Mouse (Mus musculus): ENCODE measurements around the gene Sfrp2. TPM values are rescaled to one million over a fixed set of nuclear protein-coding genes. Genes with fewer than 3 reads are reported as not detected.

Gene Sfrp2
- total and polyA plus RNA-seq, 3 experiments, result not detected

GRCm38 (mm10) chr3:83797828-83798227 is 31.7 kb downstream of the Sfrp2 start:
- H3K4me3 ChIP-seq (ENCODE audit: control insufficient read depth in 1 of 2, insufficient read depth in 1 of 2, low read depth in 2 of 2, low read length in 2 of 2), result no peak overlapping the region
- TF ChIP-seq POLR2AphosphoS2 (IDR thresholded peaks at IDR 0.05; ENCODE audit: low read length), result no peak
- peak; percentile 43 for TF ChIP-seq SMC3 (IDR thresholded peaks at IDR 0.05; ENCODE audit: low read depth, low read length)
- no peak for TF ChIP-seq RCOR1 (IDR thresholded peaks at IDR 0.05; ENCODE audit: low read depth, low read length)
- no peak for TF ChIP-seq EP300 (IDR thresholded peaks at IDR 0.05; ENCODE audit: low read depth in 1 of 2, low read length in 2 of 2)
- peak; percentile 38 for TF ChIP-seq RAD21 (IDR thresholded peaks at IDR 0.05; ENCODE audit: low read depth, low read length)
- no peak for TF ChIP-seq ZNF384 (IDR thresholded peaks at IDR 0.05; ENCODE audit: low read depth, low read length)
- TF ChIP-seq JUND (IDR thresholded peaks at IDR 0.05; ENCODE audit: low read depth, low read length), result no peak
- no peak for TF ChIP-seq ZMIZ1 (IDR thresholded peaks at IDR 0.05; ENCODE audit: low read depth, low read length)
- TF ChIP-seq ZC3H11A (IDR thresholded peaks at IDR 0.05; ENCODE audit: low read depth, low read length), result no peak
- TF ChIP-seq CTCF (IDR thresholded peaks at IDR 0.05 in 2 of 3, conservative IDR thresholded peaks at IDR 0.05 in 1 of 3; ENCODE audit: control insufficient read depth in 1 of 3, insufficient read depth in 1 of 3, low read depth in 2 of 3, low read length in 3 of 3, poor library complexity in 1 of 3, severe bottlenecking in 1 of 3), result peak; percentile 27 to 57 (median 42); a peak in 5 of 6 replicates
- TF ChIP-seq MYB (IDR thresholded peaks at IDR 0.05; ENCODE audit: low read depth, low read length), result no peak
- TF ChIP-seq MYC (IDR thresholded peaks at IDR 0.05; ENCODE audit: low read depth, low read length), result no peak
- no peak for TF ChIP-seq GATA1 (IDR thresholded peaks at IDR 0.05; ENCODE audit: low read depth, low read length)
- TF ChIP-seq POLR2AphosphoS5 (IDR thresholded peaks at IDR 0.05; ENCODE audit: borderline replicate concordance, low read depth, low read length), result no peak
- no peak for TF ChIP-seq NELFE (IDR thresholded peaks at IDR 0.05; ENCODE audit: low read depth, low read length)

DNA sequence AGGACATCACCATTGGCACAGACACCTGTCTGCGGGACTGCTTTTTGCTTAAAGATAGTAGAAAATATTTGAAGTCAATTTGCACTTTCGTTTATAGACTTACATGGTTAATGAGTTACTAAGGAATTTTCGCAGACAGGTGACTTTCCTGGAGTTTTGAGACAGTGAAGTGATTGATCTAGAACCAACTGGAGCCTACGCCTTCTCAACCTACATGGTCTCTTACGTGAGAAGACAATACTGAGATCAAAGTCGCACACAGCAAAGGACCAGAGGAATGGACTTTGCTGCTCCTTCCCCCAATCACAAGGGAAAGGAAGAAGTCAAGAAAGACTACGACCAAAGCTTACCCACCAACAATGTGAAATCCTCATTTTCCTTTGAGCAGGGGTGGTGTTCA is 33.4 kb downstream of the Sfrp2 start:
- no peak for TF ChIP-seq KAT2A (conservative IDR thresholded peaks at IDR 0.05; ENCODE audit: low read depth, low read length)
- TF ChIP-seq MAFK (IDR thresholded peaks at IDR 0.05; ENCODE audit: borderline replicate concordance, low read depth, low read length), result no peak
- no peak for TF ChIP-seq POLR2A (IDR thresholded peaks at IDR 0.05; ENCODE audit: control insufficient read depth in 1 of 2, insufficient read depth in 1 of 2, low read depth in 1 of 2, low read length in 2 of 2, poor library complexity in 1 of 2)
- TF ChIP-seq GABPA (IDR thresholded peaks at IDR 0.05; ENCODE audit: low read depth, low read length), result no peak
- no peak for TF ChIP-seq MAZ (IDR thresholded peaks at IDR 0.05; ENCODE audit: low read depth, low read length)
- no peak for TF ChIP-seq E2F4 (IDR thresholded peaks at IDR 0.05; ENCODE audit: borderline replicate concordance, low read depth, low read length)
- no peak for TF ChIP-seq ELF1 (IDR thresholded peaks at IDR 0.05; ENCODE audit: low read depth, low read length)
- no peak for TF ChIP-seq TAL1 (IDR thresholded peaks at IDR 0.05; ENCODE audit: low read length)
- no peak for TF ChIP-seq USF1 (IDR thresholded peaks at IDR 0.05; ENCODE audit: low read depth, low read length)
- no peak for TF ChIP-seq MAX (IDR thresholded peaks at IDR 0.05; ENCODE audit: low read length)
- TF ChIP-seq NELFE (IDR thresholded peaks at IDR 0.05; ENCODE audit: low read depth, low read length), result no peak
- TF ChIP-seq ZMIZ1 (IDR thresholded peaks at IDR 0.05; ENCODE audit: low read depth, low read length), result no peak
- TF ChIP-seq SIN3A (IDR thresholded peaks at IDR 0.05; ENCODE audit: low read length), result no peak
- H3K9ac ChIP-seq (ENCODE audit: control insufficient read depth, low read depth, low read length, poor library complexity, severe bottlenecking), result no peak overlapping the region
- no peak overlapping the region for H3K4me3 ChIP-seq (ENCODE audit: control insufficient read depth in 1 of 2, insufficient read depth in 1 of 2, low read depth in 2 of 2, low read length in 2 of 2)
- DNase-seq (ENCODE audit: low read depth, low spot score), result no peak
- no peak overlapping the region for H3K27ac ChIP-seq (ENCODE audit: control insufficient read depth, low read depth, low read length)
- H3K36me3 ChIP-seq (ENCODE audit: control insufficient read depth in 1 of 2, insufficient read depth in 2 of 2, low read length in 2 of 2), result no peaks in the 10 kb centered on the region
- H3K27me3 ChIP-seq (ENCODE audit: control insufficient read depth in 1 of 2, insufficient read depth in 2 of 2, low read length in 2 of 2), result no peaks in the 10 kb centered on the region
- H3K9me3 ChIP-seq (replicated peaks; ENCODE audit: insufficient read depth, low read length), result no peaks in the 10 kb centered on the region
- H3K4me1 ChIP-seq (ENCODE audit: control insufficient read depth in 1 of 2, insufficient read depth in 2 of 2, low read length in 2 of 2), result no peaks in the 10 kb centered on the region
- no peaks in the 10 kb centered on the region for H3K79me2 ChIP-seq (ENCODE audit: control insufficient read depth, insufficient read depth, low read length, poor library complexity)

More at GRCm38 (mm10) chr3:83797828-83798227, 31.7 kb downstream of the Sfrp2 start:
- no peak overlapping the region for H3K9ac ChIP-seq (ENCODE audit: control insufficient read depth, low read depth, low read length, poor library complexity, severe bottlenecking)
- no peaks in the 10 kb centered on the region for H3K27me3 ChIP-seq (ENCODE audit: control insufficient read depth in 1 of 2, insufficient read depth in 2 of 2, low read length in 2 of 2)
- no peaks in the 10 kb centered on the region for H3K9me3 ChIP-seq (replicated peaks; ENCODE audit: insufficient read depth, low read length)
- no peaks in the 10 kb centered on the region for H3K36me3 ChIP-seq (ENCODE audit: control insufficient read depth in 1 of 2, insufficient read depth in 2 of 2, low read length in 2 of 2)
- no peaks in the 10 kb centered on the region for H3K4me1 ChIP-seq (ENCODE audit: control insufficient read depth in 1 of 2, insufficient read depth in 2 of 2, low read length in 2 of 2)
- H3K27ac ChIP-seq (ENCODE audit: control insufficient read depth, low read depth, low read length), result no peak overlapping the region
- H3K79me2 ChIP-seq (ENCODE audit: control insufficient read depth, insufficient read depth, low read length, poor library complexity), result no peaks in the 10 kb centered on the region
- DNase-seq (ENCODE audit: low read depth, low spot score), result peak; percentile 11
